Mouse (Mus musculus): Measurements from ENCODE around the gene Rgl2.
"Not testable (repeated sequence)": the region's sequence is repeated elsewhere in the genome, so short reads cannot be mapped to it uniquely, and the experiment has no call there.

Gene Rgl2

GRCm38 (mm10) chr17:33929371-33930279, at the start of gene Rgl2:
Gene Rgl2, plus strand, starts transcription at chr17:33929543.
- DNase-seq (ENCODE audit: low spot score in 2 of 2), result peak; percentile 91 to 95

DNA sequence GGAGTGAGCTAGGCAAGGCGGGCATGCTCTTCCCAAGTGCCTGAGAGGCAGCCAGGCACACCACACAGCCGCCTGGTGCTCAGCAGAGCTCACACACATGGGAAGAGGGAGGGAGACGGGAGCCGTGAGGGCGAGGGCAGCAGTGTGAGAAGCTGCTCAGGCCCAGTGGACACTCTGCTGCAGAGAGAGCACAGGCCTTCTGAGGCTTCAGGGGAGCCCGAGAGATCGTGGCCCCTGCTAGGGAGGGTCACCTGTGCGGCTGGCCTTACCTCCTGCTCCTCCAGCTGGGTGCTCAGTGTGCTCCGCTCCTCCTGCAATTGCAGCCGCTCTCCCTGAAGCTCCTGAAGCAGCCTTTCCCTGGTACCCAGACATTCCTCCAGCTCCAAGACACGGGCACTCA, 45.0 kb upstream of the Rgl2 start:
- DNase-seq (ENCODE audit: low spot score in 2 of 2), result not testable (repeated sequence)

DNA sequence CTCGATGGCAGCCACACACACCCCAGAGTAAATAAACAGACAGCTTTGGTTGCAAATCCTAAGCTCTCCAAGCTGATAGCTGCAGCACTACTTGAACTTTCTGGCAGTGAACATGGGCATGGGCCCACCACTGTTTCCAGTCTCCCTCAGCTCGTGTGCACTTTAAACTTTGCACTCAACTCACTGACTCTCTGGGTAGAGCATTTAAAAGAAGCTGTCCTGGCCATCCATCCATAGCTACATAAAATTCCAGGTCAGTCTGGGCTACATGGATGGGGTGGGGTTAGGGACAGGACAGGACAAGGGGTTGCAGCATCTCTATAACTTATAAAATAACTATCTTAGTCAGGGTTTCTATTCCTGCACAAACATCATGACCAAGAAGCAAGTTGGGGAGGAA, 41.5 kb upstream of the Rgl2 start:
- not testable (repeated sequence) for DNase-seq (ENCODE audit: low spot score in 2 of 2)

- DNase-seq (ENCODE audit: low spot score in 2 of 2), result not testable (repeated sequence)
Observed at GRCm38 (mm10) chr17:33888230-33888629, 41.1 kb upstream of the Rgl2 start.

DNA sequence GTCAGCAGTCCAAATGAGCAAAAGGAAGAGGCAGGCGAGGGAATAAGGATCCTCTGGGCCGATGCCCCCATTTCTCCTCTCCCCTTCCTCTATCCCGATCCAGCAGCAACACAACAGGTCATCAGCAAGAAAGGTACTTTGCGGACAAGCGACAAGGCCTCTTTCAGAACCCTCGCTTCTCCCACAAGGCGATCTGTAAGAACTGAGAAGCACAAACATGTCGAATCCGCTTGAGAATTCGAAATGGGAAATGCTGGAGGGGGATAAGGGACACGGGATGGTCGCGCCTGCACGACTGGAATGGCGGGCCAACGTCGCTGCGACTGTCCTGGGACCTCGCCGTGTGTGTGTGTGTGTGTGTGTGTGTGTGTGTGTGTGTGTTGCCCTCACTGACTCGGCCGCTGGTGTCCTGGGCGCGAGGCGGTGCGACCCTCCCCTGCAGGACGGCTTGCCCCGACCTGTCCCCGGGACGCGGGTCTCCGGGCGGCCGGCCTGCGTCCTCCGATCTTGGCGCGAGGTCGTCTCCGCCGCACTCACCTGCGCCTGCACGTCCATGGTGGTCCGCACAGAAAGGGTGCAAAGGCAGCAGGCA, 39.3 kb upstream of the Rgl2 start:
- DNase-seq (ENCODE audit: low spot score in 2 of 2), result not testable (repeated sequence)

DNA sequence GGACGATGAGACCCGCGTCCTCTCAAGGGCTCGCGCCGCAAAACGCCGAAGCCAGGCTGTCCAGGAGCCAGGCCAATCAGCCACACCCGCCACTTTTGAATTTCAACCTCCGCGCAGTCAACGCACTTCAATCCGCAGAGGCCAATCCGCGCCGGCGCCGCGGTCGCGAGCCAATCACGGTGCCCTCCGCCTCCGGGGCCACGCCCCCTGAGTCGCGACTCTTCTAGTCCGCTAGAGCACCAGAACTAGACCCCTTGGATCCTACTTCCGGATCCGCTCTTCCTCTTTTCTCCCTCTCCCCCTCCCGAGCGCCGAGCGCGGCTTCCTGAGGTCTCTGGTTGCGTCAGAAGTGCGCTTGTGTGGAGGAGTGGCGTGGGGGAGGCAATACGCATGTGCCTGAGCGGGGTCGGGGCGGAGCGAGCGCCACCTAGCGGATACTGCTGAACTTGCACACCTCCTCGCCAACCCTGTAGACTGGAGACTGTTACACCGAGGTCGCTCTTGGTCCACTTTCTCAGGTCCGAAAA, 38.7 kb upstream of the Rgl2 start, which contains the start of gene Kifc1:
Gene Kifc1 (minus strand): TSS at position 129 of the 527 bp plus-strand sequence.
- peak; percentile 99 to 100 for DNase-seq (ENCODE audit: low spot score in 2 of 2)

DNA sequence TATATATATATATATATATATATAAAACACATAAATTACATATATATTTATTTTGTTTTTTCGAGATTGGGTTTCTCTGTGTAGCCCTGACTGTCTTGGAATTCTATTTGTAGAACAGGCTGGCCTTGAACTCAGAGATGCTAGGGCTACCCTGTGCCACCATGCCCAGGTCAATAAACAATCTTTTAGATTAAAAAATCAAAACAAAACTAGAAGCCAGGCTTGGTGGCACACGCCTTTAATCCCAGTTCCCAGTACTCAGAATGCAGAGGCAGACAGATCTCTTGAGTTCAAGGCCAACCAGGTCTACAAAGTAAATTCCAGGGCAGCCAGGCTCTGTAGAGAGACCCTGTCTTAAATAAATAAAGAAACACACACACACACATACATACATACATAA, 38.0 kb upstream of the Rgl2 start:
- no peak for DNase-seq (ENCODE audit: low spot score in 2 of 2)

DNA sequence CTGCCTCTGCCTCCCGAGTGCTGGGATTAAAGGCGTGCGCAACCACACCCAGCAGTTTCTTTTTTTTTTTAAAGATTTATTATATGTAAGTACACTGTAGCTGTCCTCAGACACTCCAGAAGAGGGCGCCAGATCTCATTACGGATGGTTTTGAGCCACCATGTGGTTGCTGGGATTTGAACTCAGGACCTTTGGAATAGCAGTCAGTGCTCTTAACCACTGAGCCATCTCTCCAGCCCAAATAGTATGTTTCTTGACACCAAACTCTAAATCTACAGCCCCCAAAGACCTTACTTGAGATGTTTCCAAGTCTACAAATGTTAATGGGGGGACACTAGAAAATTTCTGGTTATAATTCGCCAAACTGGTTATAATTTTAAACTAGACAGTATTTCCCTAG, 37.5 kb upstream of the Rgl2 start:
- not testable (repeated sequence) for DNase-seq (ENCODE audit: low spot score in 2 of 2)

DNA sequence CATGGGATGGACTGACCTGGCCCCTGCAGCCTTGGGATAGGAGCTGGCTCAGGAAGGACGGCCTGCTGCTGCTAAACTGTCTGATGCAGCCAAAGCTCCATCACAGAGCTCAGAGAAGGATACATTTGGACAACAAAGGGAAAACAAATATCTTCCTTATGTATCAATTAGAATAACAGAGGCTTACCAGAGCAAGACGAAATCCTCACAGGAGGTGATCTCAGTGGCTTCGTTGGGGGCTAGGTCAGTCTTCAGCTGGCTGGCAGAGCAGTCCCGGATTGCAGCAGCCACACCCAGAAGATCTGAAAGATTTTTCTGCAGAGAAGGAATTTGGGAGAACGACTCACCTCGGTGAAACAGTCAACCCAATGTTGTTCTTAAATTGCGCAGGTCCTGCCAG, 36.9 kb upstream of the Rgl2 start:
- no peak for DNase-seq (ENCODE audit: low spot score in 2 of 2)

DNA sequence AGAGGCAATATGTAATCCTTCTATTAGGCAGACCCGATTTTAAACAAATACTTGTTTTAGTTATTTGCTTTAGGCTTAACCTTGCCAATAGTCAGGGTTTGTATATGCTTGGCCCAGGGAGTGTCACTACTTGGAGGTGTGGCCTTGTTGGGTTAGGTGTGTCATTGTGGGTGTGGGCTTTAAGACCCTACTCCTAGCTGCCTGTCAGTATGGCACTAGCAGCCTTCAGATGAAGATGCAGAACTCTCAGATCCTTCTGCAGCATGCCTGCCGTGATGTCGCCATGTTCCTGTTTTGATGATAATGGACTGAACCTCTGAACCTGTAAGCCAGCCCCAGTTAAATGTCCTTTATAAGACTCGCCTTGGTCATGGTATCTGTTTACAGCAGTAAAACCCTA, 36.3 kb upstream of the Rgl2 start:
- not testable (repeated sequence) for DNase-seq (ENCODE audit: low spot score in 2 of 2)

DNA sequence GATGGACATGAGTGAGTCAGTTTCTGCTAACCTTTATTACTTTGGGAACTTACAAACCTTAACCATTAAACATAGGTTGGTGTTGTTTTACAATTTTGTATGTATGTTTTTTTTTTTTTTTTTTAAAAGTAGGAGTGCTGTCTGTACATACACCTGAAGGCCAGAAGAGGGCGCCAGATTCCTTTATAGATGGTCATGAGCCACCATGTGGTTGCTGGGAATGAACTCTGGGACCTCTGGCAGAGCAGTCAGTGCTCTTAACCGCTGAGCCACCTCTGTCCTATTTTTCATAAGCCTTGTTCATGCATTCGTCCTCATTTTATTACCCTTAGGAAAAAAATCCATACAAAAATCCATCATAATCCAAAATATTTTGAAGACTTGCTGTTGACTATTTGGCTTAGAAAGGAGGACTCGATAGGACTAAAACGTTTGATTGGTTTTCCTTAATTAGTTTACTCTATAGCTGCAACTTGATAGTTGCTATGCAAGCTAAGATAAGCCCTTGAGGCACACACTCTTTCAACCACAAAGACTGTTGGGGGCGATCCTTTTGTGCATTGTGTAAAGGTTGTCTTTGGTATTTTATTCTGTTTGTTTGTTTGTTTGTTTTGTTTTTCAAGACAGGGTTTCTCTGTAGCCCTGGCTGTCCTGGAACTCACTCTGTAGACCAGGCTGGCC, 32.1 kb upstream of the Rgl2 start:
- no peak for DNase-seq (ENCODE audit: low spot score in 2 of 2)

DNA sequence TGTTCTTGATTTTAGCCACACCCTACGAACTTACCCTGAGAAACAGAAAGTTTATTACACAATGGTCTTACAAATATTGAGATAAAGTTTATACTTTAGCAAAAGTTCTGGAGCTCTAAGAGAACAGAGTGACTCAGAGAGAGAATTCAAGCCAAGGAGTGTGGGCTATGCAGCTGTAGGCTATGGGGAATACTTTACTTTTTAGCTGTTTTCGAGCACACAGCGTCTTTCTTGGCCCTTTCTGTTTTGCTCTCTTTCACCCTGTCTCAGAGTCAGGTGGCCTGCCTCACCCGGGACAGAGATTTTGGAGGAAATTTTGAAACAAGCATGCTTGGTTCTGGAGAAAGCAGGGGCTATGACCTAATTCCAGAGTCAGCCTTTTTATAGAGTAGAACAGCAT, 31.1 kb upstream of the Rgl2 start:
- DNase-seq (ENCODE audit: low spot score in 2 of 2), result not testable (repeated sequence)

DNA sequence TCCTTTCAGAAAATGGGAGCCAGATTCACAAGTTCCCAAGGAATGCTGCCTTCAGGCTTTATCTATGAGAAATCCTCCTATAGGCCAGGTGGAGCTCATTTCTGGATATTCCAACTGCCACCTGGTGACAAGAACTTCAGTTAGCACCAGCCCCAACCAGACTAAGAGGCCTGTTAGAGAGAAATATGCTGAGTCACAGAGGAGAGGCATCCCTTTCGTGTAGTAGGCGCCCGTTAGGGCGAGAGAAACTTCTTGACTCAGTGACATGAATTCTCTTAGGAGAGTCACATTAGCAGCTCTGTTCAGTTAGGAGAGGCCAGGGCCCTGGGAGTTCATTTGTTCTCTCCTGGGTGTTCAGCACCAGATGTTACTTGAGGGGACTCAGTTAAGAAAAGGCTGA, 29.7 kb upstream of the Rgl2 start:
- no peak for DNase-seq (ENCODE audit: low spot score in 2 of 2)

DNA sequence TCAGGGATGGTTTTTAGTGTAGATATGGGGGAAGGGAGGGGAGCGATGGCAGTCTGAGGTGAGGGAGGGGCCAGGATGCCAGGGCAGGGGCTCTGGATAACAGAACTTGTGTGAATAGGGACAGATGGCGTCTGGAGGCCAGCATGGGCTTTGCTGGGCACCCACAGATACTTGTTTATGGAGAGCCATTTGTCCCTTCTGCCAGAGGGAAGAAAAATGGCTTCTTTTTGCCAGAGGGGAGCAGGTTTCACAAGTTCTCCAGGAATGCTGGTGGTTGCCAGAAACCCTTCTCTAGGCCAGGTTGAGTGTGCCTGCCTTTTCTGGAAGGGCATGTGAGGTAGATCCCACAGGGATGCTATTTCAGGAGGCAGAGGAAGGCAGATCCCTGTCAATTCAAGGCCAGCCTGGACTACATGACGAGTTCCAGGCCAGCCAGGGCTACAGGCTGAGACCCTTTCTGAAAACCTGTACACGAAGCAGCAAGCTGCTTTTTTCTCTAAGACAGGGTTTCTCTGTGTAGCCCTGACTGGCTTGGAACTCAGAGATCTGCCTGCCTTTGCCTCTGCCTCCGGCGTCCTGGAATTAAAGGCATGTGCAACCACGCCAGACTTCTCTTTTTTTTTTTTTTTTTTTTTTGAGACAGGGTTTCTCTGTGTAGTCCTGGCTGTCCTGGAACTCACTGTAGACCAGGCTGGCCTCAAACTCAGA, 28.9 kb upstream of the Rgl2 start:
- no peak for DNase-seq (ENCODE audit: low spot score in 2 of 2)

DNA sequence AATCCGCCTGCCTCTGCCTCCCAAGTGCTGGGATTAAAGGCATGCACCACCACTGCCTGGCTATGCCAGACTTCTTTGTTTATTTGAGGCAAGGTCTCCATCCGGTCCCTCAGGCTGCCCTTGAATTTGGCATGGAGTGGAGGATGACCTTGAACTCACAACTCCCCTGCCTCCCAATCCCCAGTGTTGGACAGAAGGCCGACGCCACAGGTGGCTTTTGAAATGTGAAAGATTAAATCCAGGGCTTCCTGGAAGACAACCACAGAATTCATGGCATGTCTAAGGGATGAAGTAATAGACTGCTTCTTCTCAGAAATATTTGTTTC, 28.4 kb upstream of the Rgl2 start:
- DNase-seq (ENCODE audit: low spot score in 2 of 2), result no peak

GRCm38 (mm10) chr17:33901653-33902052, 27.7 kb upstream of the Rgl2 start:
- no peak for DNase-seq (ENCODE audit: low spot score in 2 of 2)

DNA sequence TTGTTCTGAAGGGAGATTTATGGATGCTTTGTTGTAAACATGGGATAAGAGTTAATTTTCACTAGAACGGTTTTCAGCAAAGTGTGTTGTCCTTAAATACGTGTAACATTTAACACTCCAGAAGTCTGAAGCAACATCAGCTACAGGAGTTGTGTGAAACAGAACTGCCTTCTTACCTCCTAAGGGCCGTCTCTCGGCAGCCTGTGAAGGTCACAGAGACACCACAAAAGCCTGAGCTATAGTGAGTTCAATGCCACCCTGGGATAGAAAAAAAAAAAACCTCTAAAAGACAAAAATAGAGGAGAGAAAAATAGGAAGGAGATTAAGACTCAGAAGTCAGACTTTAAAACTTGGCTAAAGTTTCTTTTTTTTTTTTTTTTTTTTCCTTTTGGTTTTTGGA, 27.3 kb upstream of the Rgl2 start:
- DNase-seq (ENCODE audit: low spot score in 2 of 2), result no peak

DNA sequence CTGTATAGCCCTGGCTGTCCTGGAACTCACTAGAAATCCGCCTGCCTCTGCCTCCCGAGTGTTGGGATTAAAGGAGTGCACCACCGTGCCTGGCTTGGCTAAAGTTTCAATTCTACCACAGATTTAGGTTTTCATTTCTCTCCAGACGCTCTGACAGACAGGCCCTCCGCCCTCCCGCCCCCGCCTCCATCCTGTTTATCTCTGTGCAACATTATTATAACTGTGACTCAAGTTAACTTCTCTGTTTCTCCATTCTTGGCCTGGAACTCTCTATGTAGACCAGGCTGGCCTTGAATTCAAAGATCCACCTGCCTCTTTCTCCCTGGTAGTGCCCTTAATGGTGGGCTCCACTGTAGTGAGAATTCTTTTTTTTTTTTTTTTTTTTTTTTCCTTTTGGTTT, 26.9 kb upstream of the Rgl2 start:
- no peak for DNase-seq (ENCODE audit: low spot score in 2 of 2)

- not testable (repeated sequence) for DNase-seq (ENCODE audit: low spot score in 2 of 2)
Observed at GRCm38 (mm10) chr17:33903911-33904651, 25.3 kb upstream of the Rgl2 start.

DNA sequence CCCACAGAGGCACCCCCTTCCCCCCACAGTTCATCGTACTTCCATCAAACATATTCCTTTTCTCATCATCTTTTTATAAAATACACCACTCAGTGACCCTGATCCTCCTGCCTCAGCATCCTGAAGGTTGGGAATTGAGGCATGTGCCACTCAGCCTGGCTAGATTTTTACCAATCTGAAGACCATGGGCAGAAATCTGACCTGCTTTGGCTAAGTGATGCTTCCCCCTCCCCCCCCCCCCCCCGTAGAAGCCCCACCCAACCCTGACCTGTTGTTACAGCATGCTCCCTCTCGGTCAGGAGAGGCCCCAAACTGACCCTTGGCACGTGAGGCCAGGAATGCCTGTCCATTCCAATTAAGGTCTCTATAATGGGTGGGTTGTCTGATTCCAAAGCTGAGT, 24.5 kb upstream of the Rgl2 start, which contains the start of gene Platr17:
Gene Platr17 (plus strand): TSS at position 301 of the 400 bp plus-strand sequence.
- not testable (repeated sequence) for DNase-seq (ENCODE audit: low spot score in 2 of 2)
